Mouse (Mus musculus) hindbrain, embryonic 13.5 days (tissue): ENCODE data around the gene Mta1. TPM values are rescaled to one million over a fixed set of nuclear protein-coding genes. Genes with fewer than 3 reads are reported as not detected.

Experiments
- ATAC-seq: fragments of 200-750 bp; cut with Nextera tagmentation; 2 replicates; pipeline ENCODE4 v1.8.0; 2017; ENCODE audit warnings: moderate TSS enrichment; ENCODE audit not compliant: low FRiP score
- H3K27ac ChIP-seq: fragments of 300-500 bp; sonication (generic); 2 replicates; pipeline ENCODE4 v1.5.1; 2015; ENCODE audit warnings: inconsistent platforms, mild to moderate bottlenecking, moderate library complexity
- H3K27me3 ChIP-seq: fragments of 300-500 bp; sonication (generic); 2 replicates; pipeline ENCODE4 v1.6.1; 2015; ENCODE audit warnings: mild to moderate bottlenecking, inconsistent platforms
- H3K36me3 ChIP-seq: fragments of 300-500 bp; sonication (generic); 2 replicates; pipeline ENCODE4 v1.6.1; 2015; ENCODE audit warnings: mild to moderate bottlenecking, inconsistent platforms
- H3K4me1 ChIP-seq: fragments of 300-500 bp; sonication (generic); replicated peaks from 2 replicates; pipeline ENCODE4 v1.6.1; 2015; ENCODE audit warnings: inconsistent platforms
- H3K4me2 ChIP-seq: fragments of 300-500 bp; sonication (generic); 2 replicates; pipeline ENCODE4 v1.6.1; 2015; ENCODE audit warnings: inconsistent platforms, mild to moderate bottlenecking, moderate library complexity
- H3K4me3 ChIP-seq: fragments of 300-500 bp; sonication (generic); 2 replicates; pipeline ENCODE4 v1.5.1; 2015; ENCODE audit warnings: mild to moderate bottlenecking, inconsistent platforms
- H3K9ac ChIP-seq: fragments of 300-500 bp; sonication (generic); 2 replicates; pipeline ENCODE4 v1.6.1; 2015; ENCODE audit warnings: mild to moderate bottlenecking, inconsistent platforms
- H3K9me3 ChIP-seq: fragments of 300-500 bp; sonication (generic); 2 replicates; pipeline ENCODE4 v1.6.1; 2016; ENCODE audit warnings: inconsistent platforms
- WGBS: fragments of 180-500 bp; shearing (Covaris S2); methylation state at CpG from one replicate; pipeline ENCODE4 v1.1.7; 2015; 5-methylcytosine and 5-hydroxymethylcytosine counted together
- polyA plus RNA-seq: library from polyadenylated mRNA; unstranded; fragments of >200 nt; fragmentation: Nextera tagmentation; extraction: Ambion mirVana; gene quantifications from 2 replicates; pipeline ENCODE4 v1.2.1, GENCODE M21; 2015

Mta1 gene
- polyA plus RNA-seq, result 13.7 and 16.6 TPM in 2 replicates

GRCm38 (mm10) chr12:113097749-113098281 is at the start of gene Mta1:
Gene Mta1 (plus strand): TSS chr12:113098278.
- Histone ChIP-seq H3K9me3 (no peaks in the 10 kb centered on the region), H3K9ac (peak within 1 kb of the TSS; percentile 97), H3K27me3 (no peaks in the 10 kb centered on the region), H3K27ac (peak within 1 kb of the TSS; percentile 86), H3K4me3 (peak within 1 kb of the TSS; percentile 92), H3K4me1 (peaks cover 48% of the 10 kb centered on the region), H3K4me2 (peak within 1 kb of the TSS; percentile 95), H3K36me3 (no peaks in the 10 kb centered on the region)
- 2% methylated on average over 17 of the region's 53 CpGs for WGBS
- ATAC-seq, result peak; percentile 62

GRCm38 (mm10) chr12:113049836-113050235 is 48.2 kb upstream of the Mta1 start:
- no peak for ATAC-seq
- H3K9me3 ChIP-seq, result no peaks in the 10 kb centered on the region
- no peak overlapping the region for H3K4me2 ChIP-seq
- no peak overlapping the region for H3K9ac ChIP-seq
- no peaks in the 10 kb centered on the region for H3K4me1 ChIP-seq
- H3K36me3 ChIP-seq, result peaks cover 87% of the 10 kb centered on the region
- H3K4me3 ChIP-seq, result no peak overlapping the region
- no peak overlapping the region for H3K27ac ChIP-seq
- H3K27me3 ChIP-seq, result no peaks in the 10 kb centered on the region
- WGBS, result 95% methylated on average over 9 of the region's 9 CpGs

- Histone ChIP-seq H3K4me1 (no peaks in the 10 kb centered on the region), H3K27me3 (no peaks in the 10 kb centered on the region), H3K36me3 (peaks cover 94% of the 10 kb centered on the region), H3K27ac (no peak overlapping the region), H3K4me3 (no peak overlapping the region), H3K9me3 (no peaks in the 10 kb centered on the region), H3K4me2 (no peak overlapping the region), H3K9ac (no peak overlapping the region)
- WGBS, result 92% methylated on average over 12 of the region's 12 CpGs
- ATAC-seq, result no peak
Observed at GRCm38 (mm10) chr12:113050671-113051070, 47.4 kb upstream of the Mta1 start.

GRCm38 (mm10) chr12:113051628-113052403 is 46.3 kb upstream of the Mta1 start:
- no peaks in the 10 kb centered on the region for H3K27me3 ChIP-seq
- peaks cover 93% of the 10 kb centered on the region for H3K36me3 ChIP-seq
- no peaks in the 10 kb centered on the region for H3K9me3 ChIP-seq
- H3K27ac ChIP-seq, result peak overlapping the region; percentile 31
- WGBS, result 72% methylated on average over 9 of the region's 9 CpGs
- H3K4me3 ChIP-seq, result no peak overlapping the region
- H3K4me2 ChIP-seq, result no peak overlapping the region
- H3K9ac ChIP-seq, result no peak overlapping the region
- H3K4me1 ChIP-seq, result no peaks in the 10 kb centered on the region
- no peak for ATAC-seq

GRCm38 (mm10) chr12:113056089-113056488 is 42.0 kb upstream of the Mta1 start:
- Histone ChIP-seq H3K27me3 (no peaks in the 10 kb centered on the region), H3K4me3 (no peak overlapping the region), H3K36me3 (peaks cover 97% of the 10 kb centered on the region), H3K9ac (no peak overlapping the region), H3K4me1 (no peaks in the 10 kb centered on the region), H3K27ac (no peak overlapping the region), H3K4me2 (no peak overlapping the region), H3K9me3 (no peaks in the 10 kb centered on the region)
- no peak for ATAC-seq
- WGBS, result 93% methylated on average over 8 of the region's 8 CpGs

- H3K4me3 ChIP-seq, result no peak overlapping the region
- no peaks in the 10 kb centered on the region for H3K27me3 ChIP-seq
- no peaks in the 10 kb centered on the region for H3K4me1 ChIP-seq
- 99% methylated on average over 5 of the region's 5 CpGs for WGBS
- H3K9ac ChIP-seq, result no peak overlapping the region
- H3K9me3 ChIP-seq, result no peaks in the 10 kb centered on the region
- no peak overlapping the region for H3K4me2 ChIP-seq
- peaks cover 98% of the 10 kb centered on the region for H3K36me3 ChIP-seq
- ATAC-seq, result no peak
- H3K27ac ChIP-seq, result no peak overlapping the region
Observed at GRCm38 (mm10) chr12:113060178-113060577, 37.9 kb upstream of the Mta1 start.

- no peak overlapping the region for H3K4me2 ChIP-seq
Observed at GRCm38 (mm10) chr12:113061606-113062005, 36.5 kb upstream of the Mta1 start.

GRCm38 (mm10) chr12:113062201-113062600 is 35.9 kb upstream of the Mta1 start:
- H3K27me3 ChIP-seq, result no peaks in the 10 kb centered on the region
- WGBS, result 85% methylated on average over 10 of the region's 10 CpGs
- H3K4me1 ChIP-seq, result no peaks in the 10 kb centered on the region
- peaks cover 99% of the 10 kb centered on the region for H3K36me3 ChIP-seq
- no peak for ATAC-seq
- no peak overlapping the region for H3K4me2 ChIP-seq
- H3K4me3 ChIP-seq, result no peak overlapping the region
- no peak overlapping the region for H3K9ac ChIP-seq
- H3K27ac ChIP-seq, result no peak overlapping the region
- H3K9me3 ChIP-seq, result no peaks in the 10 kb centered on the region

More at GRCm38 (mm10) chr12:113061606-113062005, 36.5 kb upstream of the Mta1 start:
- H3K4me3 ChIP-seq, result no peak overlapping the region
- no peak for ATAC-seq
- 94% methylated on average over 9 of the region's 9 CpGs for WGBS
- H3K36me3 ChIP-seq, result peaks cover 100% of the 10 kb centered on the region
- H3K4me1 ChIP-seq, result no peaks in the 10 kb centered on the region
- no peaks in the 10 kb centered on the region for H3K27me3 ChIP-seq
- no peaks in the 10 kb centered on the region for H3K9me3 ChIP-seq
- H3K9ac ChIP-seq, result no peak overlapping the region
- no peak overlapping the region for H3K27ac ChIP-seq

- ATAC-seq, result no peak
- H3K36me3 ChIP-seq, result peaks cover 97% of the 10 kb centered on the region
- no peaks in the 10 kb centered on the region for H3K4me1 ChIP-seq
Observed at GRCm38 (mm10) chr12:113063700-113064099, 34.4 kb upstream of the Mta1 start.

GRCm38 (mm10) chr12:113068002-113068401 is 30.1 kb upstream of the Mta1 start:
- Histone ChIP-seq H3K9ac (no peak overlapping the region), H3K9me3 (no peaks in the 10 kb centered on the region), H3K4me2 (no peak overlapping the region), H3K36me3 (peaks cover 91% of the 10 kb centered on the region), H3K4me3 (no peak overlapping the region), H3K4me1 (peaks cover under 1% of the 10 kb centered on the region), H3K27me3 (no peaks in the 10 kb centered on the region), H3K27ac (no peak overlapping the region)
- 91% methylated on average over 7 of the region's 7 CpGs for WGBS
- ATAC-seq, result no peak

More at GRCm38 (mm10) chr12:113063700-113064099, 34.4 kb upstream of the Mta1 start:
- H3K27ac ChIP-seq, result no peak overlapping the region
- no peaks in the 10 kb centered on the region for H3K27me3 ChIP-seq
- H3K9me3 ChIP-seq, result no peaks in the 10 kb centered on the region
- no peak overlapping the region for H3K4me3 ChIP-seq
- no peak overlapping the region for H3K9ac ChIP-seq
- 94% methylated on average over 7 of the region's 7 CpGs for WGBS
- no peak overlapping the region for H3K4me2 ChIP-seq

GRCm38 (mm10) chr12:113069389-113069788 is 28.7 kb upstream of the Mta1 start:
- no peaks in the 10 kb centered on the region for H3K9me3 ChIP-seq
- no peak overlapping the region for H3K4me2 ChIP-seq
- no peak overlapping the region for H3K4me3 ChIP-seq
- no peak overlapping the region for H3K27ac ChIP-seq
- H3K9ac ChIP-seq, result no peak overlapping the region
- no peaks in the 10 kb centered on the region for H3K27me3 ChIP-seq
- H3K4me1 ChIP-seq, result peaks cover 13% of the 10 kb centered on the region
- peaks cover 77% of the 10 kb centered on the region for H3K36me3 ChIP-seq
- ATAC-seq, result no peak
- WGBS, result 98% methylated on average over 6 of the region's 6 CpGs

- no peak overlapping the region for H3K4me3 ChIP-seq
- peaks cover 26% of the 10 kb centered on the region for H3K4me1 ChIP-seq
- H3K4me2 ChIP-seq, result no peak overlapping the region
- H3K9ac ChIP-seq, result no peak overlapping the region; the same call in 1 of the 2 replicates
- no peaks in the 10 kb centered on the region for H3K27me3 ChIP-seq
- WGBS, result 94% methylated on average over 6 of the region's 6 CpGs
- no peak for ATAC-seq
- H3K36me3 ChIP-seq, result peaks cover 58% of the 10 kb centered on the region
- no peaks in the 10 kb centered on the region for H3K9me3 ChIP-seq
- H3K27ac ChIP-seq, result no peak overlapping the region
Observed at GRCm38 (mm10) chr12:113071321-113071720, 26.8 kb upstream of the Mta1 start.

GRCm38 (mm10) chr12:113071827-113072226 is 26.3 kb upstream of the Mta1 start:
- H3K9ac ChIP-seq, result 0 out of 2 replicates have a peak overlapping the region, but pooled peaks have one; percentile 3
- no peak overlapping the region for H3K4me3 ChIP-seq
- no peak overlapping the region for H3K27ac ChIP-seq
- peaks cover 26% of the 10 kb centered on the region for H3K4me1 ChIP-seq
- H3K4me2 ChIP-seq, result no peak overlapping the region
- 79% methylated on average over 6 of the region's 6 CpGs for WGBS
- no peaks in the 10 kb centered on the region for H3K9me3 ChIP-seq
- ATAC-seq, result no peak
- peaks cover 53% of the 10 kb centered on the region for H3K36me3 ChIP-seq
- H3K27me3 ChIP-seq, result no peaks in the 10 kb centered on the region
